Mouse (Mus musculus): ENCODE measurements around the gene Slc25a22.

Gene Slc25a22

DNA sequence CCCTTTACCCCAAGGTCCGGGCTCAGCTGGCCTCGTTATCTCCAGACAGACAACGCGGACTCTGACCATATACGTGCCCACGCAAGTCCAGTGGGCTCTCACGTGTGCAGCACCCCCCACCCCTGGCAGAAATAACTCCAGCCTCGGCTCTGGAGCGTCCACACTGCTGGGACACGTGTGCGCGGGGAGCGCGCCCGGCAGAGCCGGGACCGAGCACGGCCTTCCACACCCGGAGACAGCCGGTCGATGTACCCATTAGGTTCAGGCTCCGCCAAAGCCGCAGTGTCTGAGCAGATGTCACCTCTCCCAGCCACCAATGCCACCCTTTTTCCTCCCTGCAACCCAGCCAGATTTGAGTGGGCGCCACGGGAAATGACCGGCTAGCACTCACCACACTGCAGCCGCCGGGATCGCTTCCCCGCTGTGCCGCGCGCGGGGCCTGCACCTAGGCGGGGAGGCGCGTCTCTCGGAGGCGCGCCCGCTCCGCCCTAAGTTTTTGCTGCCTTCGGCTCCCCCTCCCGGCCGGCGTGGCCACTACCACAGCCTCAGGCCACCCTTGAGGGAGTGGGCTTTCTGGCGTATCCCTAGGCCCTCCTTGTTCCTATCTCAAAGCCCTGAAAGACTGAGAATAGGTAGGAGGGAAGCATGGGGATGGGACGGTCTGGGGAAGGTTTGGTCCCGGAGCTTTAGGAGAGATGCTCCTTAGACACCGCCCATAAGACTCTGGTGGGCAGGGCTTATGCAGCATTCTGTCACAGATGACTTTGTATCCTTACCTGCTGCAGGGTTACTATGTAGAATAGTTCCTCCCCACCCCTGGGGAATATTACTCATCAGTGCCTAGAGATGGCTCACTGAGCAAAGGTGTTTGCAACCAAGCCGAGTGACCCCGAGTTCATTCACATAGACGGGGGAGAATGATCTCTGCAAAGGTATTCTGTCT is at the start of gene Slc25a22:
Slc25a22 (minus strand) TSS at position 715 of the 943 bp plus-strand sequence.
- peak; percentile 89 to 90 for DNase-seq (ENCODE audit: low spot score in 2 of 2)

DNA sequence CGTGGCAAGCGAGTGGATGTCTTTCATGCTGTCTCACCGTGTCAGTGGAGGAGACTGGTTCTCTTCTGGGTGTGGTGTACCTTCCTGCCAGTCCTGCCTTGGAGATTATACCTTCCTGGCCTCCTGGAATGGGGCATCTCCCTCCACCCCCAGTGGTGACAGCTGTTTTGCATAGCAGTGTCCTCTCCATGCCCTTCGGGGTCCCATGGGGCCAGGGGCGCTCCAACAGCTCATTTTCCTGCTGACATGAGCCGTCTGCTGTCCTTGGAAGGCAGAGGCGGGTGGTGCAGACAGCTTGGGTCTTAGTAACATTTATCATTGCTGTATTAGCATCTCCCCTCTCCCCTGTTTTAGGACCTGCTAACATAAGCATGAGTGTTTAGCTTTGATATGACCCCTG is 49.4 kb upstream of the Slc25a22 start:
- DNase-seq (ENCODE audit: low spot score in 2 of 2): no peak

DNA sequence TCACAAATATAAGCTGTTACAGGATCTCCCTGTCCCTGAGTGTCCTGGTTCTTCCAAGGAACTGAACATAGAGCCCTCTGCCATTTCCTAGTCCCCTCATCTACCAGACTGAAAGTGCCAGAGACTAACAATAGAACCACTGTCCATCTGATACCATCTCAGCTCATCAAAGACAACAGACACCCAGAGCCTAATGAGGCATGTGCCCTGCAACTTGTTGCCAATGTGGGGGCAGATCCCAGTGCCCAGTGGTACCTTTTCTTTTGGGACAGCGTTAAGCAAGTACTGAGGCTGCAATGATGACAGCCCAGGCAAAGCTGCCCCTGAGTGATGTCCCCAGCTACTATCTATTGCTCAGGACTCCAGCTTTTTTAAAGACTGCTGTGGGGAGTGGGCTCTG is 48.5 kb upstream of the Slc25a22 start:
- DNase-seq (ENCODE audit: low spot score in 2 of 2): no peak

DNA sequence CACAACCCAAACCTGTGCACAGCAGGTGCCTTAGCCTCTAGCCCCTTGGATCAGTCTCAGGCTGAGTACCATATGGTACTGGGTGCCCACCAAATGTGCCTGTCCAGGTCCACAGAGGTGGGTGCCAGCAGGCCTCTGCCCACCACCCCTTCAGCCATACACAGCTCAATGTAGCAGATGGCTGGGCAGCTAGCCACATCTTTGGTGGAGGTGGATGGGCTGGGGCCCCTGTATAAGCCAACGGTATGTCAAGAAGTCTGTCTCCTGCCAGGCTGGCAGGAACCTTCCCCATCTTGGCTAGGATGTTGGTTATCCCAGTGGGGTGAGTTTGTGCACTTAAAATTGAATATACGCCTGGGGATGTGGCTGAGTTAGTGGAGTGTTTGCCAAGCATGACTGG is 47.9 kb upstream of the Slc25a22 start:
- peak in 1 of 2 experiments; percentile 42 for DNase-seq (ENCODE audit: low spot score in 2 of 2)

DNA sequence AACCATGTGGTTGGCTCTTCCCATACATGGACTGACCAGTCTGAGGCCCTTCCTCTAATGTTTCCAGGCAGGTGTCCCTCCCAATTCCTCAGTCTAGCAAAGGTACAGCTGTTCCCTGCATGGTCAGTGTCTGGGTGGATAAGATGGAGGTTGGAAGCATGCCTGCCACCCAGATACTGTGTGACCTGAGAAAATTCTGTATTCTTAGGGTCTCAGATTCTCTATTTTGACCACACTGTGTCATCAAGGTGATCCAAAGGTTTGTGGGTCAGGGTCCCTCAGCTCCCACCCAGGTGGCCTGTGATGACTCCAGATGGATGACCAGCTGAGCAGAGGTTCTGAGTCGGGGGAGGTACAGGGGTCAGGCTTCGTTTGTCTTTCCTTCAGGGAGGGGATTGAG is 47.5 kb upstream of the Slc25a22 start:
- DNase-seq (ENCODE audit: low spot score in 2 of 2): no peak

DNA sequence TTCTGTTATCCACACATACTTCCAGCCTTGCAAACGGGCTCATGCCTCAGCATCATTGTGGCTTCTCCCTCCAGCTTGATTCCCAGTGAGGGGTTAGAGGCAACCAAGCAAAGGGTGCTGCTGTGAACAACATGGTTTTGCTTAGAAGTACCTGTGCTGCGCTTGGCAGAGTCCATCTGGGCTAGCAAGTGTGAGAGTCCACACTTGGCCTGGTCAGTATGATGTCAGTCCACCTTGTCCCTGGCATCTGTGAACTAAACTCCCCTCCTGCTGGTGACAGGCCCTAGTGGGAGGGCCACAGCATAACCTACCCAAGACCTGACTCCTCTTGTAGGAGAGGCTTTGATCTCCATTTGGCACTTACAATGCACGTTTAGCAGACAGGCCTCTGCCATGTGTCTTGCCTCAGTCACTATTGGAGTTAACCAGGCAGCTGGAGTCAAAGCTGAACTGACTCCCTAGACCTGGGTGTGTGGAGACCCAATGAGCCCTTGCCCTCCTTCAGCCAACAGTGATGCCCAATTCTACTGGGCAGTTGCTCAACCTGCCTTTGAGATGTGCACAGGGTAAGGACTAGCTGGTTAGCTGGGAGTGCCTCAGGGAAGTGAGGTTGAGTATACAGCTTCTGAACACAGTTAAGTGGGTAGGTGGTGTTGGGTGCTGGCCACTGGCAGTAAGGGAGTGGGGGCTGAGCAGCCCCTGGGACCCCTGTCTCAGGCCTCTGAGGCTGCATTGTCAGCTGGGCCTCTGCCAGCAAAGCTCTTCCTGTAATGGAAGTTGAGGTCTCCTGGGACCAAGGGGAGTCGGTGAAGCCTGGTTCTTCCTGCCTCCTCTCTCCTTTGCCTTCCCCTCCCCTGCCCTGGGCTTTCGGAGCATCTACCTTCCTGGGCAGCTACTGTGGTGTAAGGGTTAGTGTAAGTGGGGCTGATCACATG is 46.8 kb upstream of the Slc25a22 start:
- DNase-seq (ENCODE audit: low spot score in 2 of 2): no peak

DNA sequence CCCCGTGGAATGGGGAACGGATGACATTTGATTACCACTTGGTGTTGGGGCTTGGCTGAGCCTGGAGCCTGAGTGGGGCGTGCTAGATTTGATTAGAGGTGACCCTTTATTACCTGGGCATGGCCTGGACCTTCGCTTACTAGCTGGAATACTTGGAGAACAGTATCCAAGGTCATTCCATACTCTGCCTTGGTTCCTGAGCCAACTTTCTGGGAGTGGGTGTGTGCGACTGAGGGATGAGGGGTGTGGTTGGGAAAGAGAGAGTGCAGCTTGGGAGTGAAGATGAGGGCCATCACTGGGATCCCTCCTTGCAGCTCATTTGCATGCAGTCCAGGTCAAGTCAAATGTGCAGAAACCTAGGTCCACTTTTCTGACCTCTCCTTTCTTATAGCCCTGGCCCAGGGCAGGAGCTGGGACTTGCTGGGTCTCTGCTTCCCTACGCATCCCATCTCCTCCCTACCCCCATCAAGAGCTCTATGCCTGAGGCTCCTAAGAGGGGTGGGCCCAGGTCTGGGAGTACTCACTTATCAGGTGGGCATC is 45.5 kb upstream of the Slc25a22 start:
- no peak for DNase-seq (ENCODE audit: low spot score in 2 of 2)

DNA sequence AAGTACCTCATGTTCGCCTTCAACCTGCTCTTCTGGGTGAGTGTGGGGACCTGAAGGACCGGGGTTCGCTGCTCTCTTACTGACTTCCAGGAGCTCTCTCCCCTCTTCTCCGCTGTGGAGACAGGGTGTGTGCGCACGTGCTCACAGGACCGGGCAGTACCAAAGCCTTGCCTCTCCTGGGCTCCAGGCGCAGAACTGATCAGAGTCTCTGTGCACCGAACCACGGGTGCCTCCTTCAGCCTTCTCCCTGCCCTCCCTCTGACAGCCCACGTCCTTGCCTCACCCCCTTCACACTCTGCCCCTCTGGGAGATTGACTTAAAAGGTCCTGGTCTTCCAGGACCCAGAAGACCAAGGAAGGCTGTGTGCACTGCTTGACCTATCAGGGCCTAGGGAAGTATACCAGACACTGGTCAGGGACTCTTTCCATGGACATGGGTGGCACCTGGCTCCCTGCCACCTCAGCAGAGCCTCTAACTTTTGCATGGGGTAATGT is 44.9 kb upstream of the Slc25a22 start:
- DNase-seq (ENCODE audit: low spot score in 2 of 2): no peak

DNA sequence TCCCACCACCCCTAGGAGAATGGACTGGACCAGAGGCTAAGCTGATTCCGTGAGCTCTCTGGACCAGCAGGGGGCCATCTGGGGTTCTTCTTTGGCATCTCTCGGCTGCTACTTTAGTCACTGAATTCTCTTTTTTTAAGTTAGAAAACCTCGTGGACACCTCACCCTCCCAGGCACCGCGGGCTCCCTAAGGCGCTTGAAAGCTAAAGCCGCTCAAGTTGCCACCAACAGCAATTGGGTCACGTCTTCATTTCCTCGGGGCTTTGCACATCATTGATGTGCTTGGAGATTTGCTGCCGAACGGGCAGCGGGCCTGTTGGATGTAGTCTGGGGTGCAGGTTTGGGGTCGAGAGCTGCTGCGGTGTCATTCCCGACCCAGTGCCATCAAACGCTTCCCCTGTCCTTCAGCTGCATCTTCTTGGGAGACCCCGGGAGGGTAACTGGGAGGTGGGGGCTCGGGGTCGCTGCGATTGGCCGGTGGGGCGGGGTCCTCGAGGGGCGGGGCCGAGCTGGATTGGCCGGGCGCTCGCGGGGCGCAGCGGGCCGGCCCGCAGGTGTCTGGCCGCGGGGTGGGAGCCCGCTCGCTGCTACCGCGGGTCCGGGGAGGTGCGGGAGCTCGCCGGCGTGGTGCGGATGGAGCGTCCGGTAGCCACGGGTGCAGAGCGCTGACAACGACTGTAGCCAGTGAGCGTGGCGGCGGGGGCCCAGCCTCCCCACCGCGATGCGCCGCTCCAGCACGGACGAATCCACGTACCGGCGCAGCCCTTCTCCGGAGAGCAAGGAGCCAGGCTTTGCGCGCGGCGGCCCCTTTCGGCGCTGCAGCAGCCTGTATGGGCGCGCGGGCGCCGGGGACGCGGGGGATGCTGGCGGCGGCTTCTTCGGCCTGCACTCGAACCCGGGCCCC is 44.1 kb upstream of the Slc25a22 start:
- peak; percentile 75 for DNase-seq (ENCODE audit: low spot score in 2 of 2)

DNA sequence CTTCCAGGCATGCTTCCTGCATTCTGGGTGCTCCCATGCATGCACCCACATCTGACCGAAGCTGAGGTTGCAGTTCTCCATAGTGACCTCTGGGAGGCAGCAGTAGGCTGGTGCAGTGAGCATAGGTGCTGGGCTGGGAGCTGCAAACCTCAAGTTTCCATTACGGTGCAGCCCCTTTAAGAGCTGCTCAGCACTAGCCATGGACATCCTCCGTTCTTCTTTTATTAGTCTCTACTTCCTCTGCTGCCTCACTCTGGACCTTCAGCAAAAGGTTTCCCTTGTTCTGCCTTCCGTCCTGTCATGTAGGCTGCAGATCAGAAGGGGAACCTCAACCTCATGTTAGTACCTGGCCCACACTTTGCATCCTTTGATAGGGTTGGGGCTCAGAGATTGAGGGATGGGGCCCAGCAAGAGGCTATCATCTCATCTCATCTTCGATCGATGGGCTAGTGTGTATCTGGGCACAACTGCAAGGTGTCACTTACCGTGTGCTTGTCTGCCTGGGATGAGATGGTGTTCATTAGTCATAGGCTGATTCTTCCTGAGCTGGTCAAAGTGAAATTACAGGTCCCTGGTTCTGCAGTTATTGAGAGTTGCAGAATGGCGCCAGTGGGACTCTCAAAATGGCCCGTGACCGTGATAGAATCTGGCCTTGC is 43.3 kb upstream of the Slc25a22 start:
- DNase-seq (ENCODE audit: low spot score in 2 of 2): peak; percentile 76 to 86

DNA sequence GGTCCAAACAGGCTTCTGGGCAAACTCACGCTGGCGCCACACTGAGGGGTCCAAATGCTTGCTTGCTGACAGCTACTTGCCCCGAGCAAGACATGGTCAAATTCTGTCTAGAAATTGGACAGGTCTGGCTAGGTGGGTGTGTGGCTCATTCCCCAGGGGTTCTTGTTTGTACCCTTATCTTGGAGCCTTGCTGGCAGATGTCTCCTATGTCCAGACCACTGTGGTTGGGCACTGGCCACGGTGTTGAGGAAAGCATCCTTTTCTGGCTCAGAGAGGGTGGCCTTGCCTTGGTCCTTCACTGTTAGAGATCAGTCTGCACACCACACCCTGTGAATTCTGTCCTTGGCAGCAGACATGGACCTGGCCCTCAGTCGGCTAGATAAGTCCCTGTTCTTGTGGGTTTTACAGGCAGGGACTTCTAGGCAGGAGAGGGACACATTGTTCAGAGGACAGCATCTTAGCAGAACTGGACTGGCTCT is 40.6 kb upstream of the Slc25a22 start:
- DNase-seq (ENCODE audit: low spot score in 2 of 2): no peak

DNA sequence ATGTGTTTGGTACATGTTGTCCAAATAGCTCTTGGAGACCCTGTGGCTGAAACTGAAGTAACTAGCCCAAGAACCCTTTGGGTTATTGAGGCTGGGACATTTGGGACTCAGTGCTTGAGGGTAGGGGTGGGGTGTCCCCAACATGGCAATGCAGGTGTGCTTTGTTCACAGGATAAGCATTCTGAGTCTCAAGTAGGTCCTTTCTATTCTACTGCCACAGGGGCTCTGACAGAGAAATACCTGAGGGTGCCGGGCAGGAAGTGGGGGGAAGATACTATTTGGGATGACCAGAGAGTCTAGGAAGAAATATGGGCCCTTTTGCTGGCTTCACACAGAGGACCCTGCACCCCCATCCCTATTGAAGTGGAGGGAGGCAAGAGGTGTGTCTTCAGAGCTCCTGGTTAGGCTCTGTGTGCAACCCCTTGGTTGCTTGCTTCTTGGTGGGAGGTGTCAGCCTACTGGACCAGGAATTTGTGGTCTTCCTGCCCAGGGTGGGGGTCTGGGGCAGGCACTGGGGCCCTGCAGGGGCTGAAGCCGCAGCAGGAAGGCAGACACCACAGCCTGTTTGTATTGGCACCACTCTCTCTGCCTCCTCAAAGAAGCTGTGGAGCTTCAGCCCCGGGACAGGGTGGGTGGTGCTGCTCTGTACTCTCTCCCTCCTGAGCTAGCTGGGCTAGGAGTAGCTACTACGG is 40.0 kb upstream of the Slc25a22 start:
- DNase-seq (ENCODE audit: low spot score in 2 of 2): no peak

DNA sequence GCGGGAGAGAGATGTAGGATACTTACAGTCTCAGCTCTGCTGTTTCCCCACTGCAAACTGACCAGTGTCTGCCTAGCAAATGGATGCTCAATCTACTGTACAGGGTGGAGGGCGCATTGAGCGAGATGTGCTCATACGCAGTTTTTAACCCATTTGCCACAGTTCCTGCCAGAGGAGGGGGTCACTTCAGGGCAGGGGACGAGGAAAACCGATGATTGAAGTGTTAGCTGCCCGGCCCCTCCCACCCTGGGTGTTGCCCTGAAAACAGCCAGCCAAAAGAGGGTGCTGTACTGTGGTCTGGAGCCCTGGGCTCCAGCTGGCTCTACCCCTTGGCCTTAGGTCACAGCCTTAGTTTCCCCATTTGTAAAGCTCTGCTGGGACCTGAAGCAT is 39.3 kb upstream of the Slc25a22 start:
- DNase-seq (ENCODE audit: low spot score in 2 of 2): no peak

DNA sequence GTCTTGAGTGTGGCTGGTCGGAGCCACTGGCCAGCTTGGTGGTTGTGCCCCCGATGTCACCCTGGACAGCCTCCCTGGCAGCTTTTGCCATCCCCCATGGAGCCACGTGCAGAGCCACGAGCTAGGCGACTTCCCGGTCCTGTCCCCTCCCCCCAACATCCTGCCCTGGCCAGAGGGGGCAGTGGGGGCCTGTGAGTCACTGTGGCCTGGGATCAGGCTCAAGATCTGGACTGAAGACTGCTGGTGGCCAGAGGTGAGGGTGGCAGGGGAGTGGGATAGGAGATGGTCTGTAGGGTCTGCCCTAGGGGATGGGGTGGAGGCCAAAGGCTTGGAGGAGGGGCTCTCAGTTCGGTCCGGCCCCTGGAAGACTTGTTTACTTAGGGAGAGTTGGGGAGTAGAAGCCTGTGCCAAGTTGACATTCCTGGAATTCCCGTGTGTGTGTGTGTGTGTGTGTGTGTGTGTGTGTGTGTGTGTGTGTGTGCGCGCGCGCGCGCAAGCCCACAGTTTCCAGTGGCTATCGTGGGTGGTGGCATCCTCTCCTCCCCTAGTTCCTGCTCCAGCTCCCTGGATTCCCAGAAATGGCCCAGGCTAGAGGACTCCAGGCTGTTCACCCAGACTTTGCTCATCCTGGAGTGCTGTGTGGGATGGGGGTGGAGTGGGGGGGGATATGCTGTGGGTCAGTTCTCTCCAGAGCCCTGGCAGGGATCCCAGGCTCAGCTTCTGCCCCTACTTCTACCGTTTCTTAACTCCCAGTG is 38.7 kb upstream of the Slc25a22 start:
- peak; percentile 69 to 76 for DNase-seq (ENCODE audit: low spot score in 2 of 2)

DNA sequence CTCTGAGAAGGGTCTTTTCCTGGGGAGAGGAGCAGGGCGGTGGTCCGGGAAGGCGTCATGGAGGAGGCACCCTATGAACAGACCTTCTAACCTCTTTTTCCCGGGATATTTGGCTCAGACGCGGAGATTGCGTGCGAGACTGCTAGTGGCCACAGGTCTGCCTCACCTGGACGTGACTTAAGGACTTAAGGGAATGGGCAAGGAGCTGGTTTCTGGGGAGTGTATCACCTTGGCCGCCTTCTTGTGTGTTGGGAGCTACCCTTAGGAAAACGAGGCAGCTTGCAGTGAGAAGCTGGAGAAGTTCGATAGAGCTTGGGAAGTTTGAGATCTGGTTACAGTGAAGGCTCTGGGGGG is 38.1 kb upstream of the Slc25a22 start:
- DNase-seq (ENCODE audit: low spot score in 2 of 2): peak in 1 of 2 experiments; percentile 40

DNA sequence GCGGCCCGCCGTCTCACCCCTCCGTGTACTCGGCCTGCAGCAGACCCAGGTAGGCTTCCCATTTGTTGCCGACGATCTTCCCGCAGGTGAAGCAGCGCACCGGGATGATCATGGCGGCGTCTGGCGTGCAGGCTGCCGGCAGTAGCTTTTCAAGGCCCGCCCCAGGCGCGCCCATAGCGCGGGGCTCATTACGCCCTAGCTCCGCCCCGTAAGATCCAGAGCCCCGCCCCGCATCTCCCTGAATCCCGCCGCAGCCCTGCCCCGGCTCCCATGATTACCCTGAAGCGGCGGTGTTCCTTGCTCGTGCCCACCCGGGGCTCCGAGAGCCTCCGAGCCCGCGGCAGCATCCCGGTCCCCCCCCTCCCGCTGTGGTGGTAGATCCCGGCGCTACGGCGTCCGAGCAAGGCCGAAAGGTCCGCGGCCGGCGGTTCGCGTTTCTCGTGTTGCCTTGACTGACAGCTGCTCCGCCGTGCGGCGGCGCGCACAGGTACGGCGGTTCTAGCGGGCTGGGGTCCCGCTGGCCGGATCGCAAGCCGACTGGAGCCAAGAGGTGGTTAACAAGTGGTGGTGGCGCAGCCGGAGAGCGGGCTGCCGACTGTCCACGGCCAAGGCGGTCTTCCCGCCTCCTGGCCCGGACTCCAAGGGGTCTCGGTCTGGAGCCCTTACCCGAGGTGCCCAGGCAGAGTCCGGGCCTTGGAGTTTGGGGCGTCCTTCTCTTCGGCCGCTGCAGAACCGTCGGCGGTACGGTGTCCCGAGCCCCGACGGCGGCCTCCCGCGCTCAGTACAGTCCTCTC is 37.5 kb upstream of the Slc25a22 start, which contains the start of the genes Polr2l and Tspan4:
Polr2l (minus strand) TSS at position 122 of the 794 bp plus-strand sequence.
Tspan4 (plus strand) TSS at position 230 of the 794 bp plus-strand sequence.
- DNase-seq (ENCODE audit: low spot score in 2 of 2): peak; percentile 89 to 91

DNA sequence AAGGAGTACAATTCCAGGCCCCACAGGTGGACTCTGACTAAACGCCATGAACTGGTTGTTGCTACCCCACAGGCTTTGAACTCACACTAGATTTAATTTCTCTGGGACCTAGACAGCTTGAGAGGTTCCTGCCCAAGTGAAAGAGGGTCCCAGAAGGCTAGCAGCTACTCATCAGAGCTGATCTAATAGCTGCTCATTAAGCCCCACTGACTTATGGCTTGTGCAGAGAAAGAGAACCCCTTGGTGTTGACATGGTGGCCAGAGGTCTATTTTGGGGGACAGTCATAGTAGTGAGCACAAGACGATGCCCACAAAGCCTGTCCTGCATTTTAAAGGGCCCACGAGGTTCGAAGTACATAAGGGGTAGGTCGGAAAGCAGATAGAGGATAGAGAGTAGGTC is 36.5 kb upstream of the Slc25a22 start:
- DNase-seq (ENCODE audit: low spot score in 2 of 2): no peak

DNA sequence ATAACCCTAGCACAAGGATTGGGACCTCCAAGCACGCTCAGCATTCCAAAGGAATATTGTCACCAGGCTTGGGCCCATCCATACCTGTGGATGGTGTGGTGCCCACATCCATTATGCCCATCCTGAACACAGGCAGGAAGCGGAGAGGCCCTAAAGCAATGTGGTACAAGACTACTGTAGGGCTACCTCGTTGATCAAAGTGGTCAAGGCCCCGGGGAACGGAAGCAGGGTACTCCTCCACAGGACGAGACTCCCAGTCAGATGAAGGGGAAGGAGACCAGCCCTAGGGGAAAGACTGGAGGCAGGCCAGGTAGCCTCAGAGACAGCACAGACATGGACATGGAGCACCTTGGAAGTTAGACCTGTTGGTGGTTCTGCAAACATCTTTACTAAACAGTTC is 35.1 kb upstream of the Slc25a22 start:
- no peak for DNase-seq (ENCODE audit: low spot score in 2 of 2)
